Mouse (Mus musculus) common myeloid progenitor, adult 5-6 weeks (primary cell): ENCODE measurements around the gene Cited1. TPM values are rescaled to one million over a fixed set of nuclear protein-coding genes. Genes with fewer than 3 reads are reported as not detected.

Experiments
- ATAC-seq: replicated peaks from 2 replicates; pipeline ENCODE4 v1.8.0; 2016; ENCODE audit warnings: low read depth, mild to moderate bottlenecking, moderate TSS enrichment, inconsistent platforms; ENCODE audit not compliant: poor library complexity, severe bottlenecking
- total RNA-seq: library from RNA; stranded (forward); fragments of 200-1000, 187-1606 nt; gene quantifications from 2 replicates; pipeline ENCODE4 v1.2.3, GENCODE M21; 2017

Cited1 gene
- not detected in 2 replicates for total RNA-seq

- ATAC-seq: peak; percentile 94
Observed at GRCm38 (mm10) chrX:102251937-102252860, at the start of gene Cited1. Cited1 (minus strand) TSS chrX:102252181.

- ATAC-seq: no peak
Observed at GRCm38 (mm10) chrX:102284889-102285288, 32.9 kb upstream of the Cited1 start.

- ATAC-seq: no peak
Observed at GRCm38 (mm10) chrX:102262620-102263345, 10.8 kb upstream of the Cited1 start.

- no peak for ATAC-seq
Observed at GRCm38 (mm10) chrX:102259772-102260171, 7.8 kb upstream of the Cited1 start.

- no peak for ATAC-seq
Observed at GRCm38 (mm10) chrX:102253892-102254291, 1.9 kb upstream of the Cited1 start.

GRCm38 (mm10) chrX:102251221-102251936, 602 bp downstream of the Cited1 start:
- ATAC-seq: 0 out of 2 replicates have a peak, but pooled peaks have one; percentile 0

- ATAC-seq: no peak
Observed at GRCm38 (mm10) chrX:102250891-102251170, 1.1 kb downstream of the Cited1 start.

- no peak for ATAC-seq
Observed at GRCm38 (mm10) chrX:102250150-102250890, 1.7 kb downstream of the Cited1 start.

GRCm38 (mm10) chrX:102244334-102244733, 7.6 kb downstream of the Cited1 start:
- no peak for ATAC-seq

GRCm38 (mm10) chrX:102219126-102219525, 32.9 kb downstream of the Cited1 start:
- ATAC-seq: peak; percentile 71; the same call in 1 of the 2 replicates

GRCm38 (mm10) chrX:102215356-102215755, 36.6 kb downstream of the Cited1 start:
- 0 out of 2 replicates have a peak, but pooled peaks have one; percentile 32 for ATAC-seq

Other genes with a start within 250 kb of the Cited1 start
- gene Rtl5, start 180.9 kb downstream of the Cited1 start, total RNA-seq: 2.0 and 4.1 TPM in 2 replicates
- 96.1 and 155 TPM in 2 replicates for gene Pin4, start 132.7 kb downstream of the Cited1 start, total RNA-seq
- gene Ercc6l, start 95.1 kb downstream of the Cited1 start, total RNA-seq: 24.3 and 28.8 TPM in 2 replicates
- gene Rps4x, start 62.8 kb downstream of the Cited1 start, total RNA-seq: 2,837 and 3,013 TPM in 2 replicates